Mouse (Mus musculus) limb, embryonic 12.5 days (tissue): ENCODE measurements around the gene She. TPM values are rescaled to one million over a fixed set of nuclear protein-coding genes. Genes with fewer than 3 reads are reported as not detected.

ENCODE experiments used
- ATAC-seq: fragments of 200-750 bp; cut with Nextera tagmentation; 2 replicates; pipeline ENCODE4 v1.8.0; 2017; ENCODE audit warnings: low read depth, moderate TSS enrichment; ENCODE audit not compliant: insufficient number of reproducible peaks, insufficient read depth, low FRiP score, low TSS enrichment
- H3K27ac ChIP-seq: fragments of 300-500 bp; sonication (generic); 2 replicates; pipeline ENCODE4 v1.5.1; 2016; ENCODE audit warnings: mild to moderate bottlenecking, moderate library complexity
- H3K27me3 ChIP-seq: fragments of 300-500 bp; sonication (generic); 2 replicates; pipeline ENCODE4 v1.6.1; 2016; ENCODE audit warnings: mild to moderate bottlenecking, moderate library complexity
- H3K36me3 ChIP-seq: fragments of 300-500 bp; sonication (generic); 2 replicates; pipeline ENCODE4 v1.6.1; 2016; ENCODE audit warnings: mild to moderate bottlenecking, moderate library complexity
- H3K4me1 ChIP-seq: fragments of 300-500 bp; sonication (generic); replicated peaks from 2 replicates; pipeline ENCODE4 v1.6.1; 2016
- H3K4me2 ChIP-seq: fragments of 300-500 bp; sonication (generic); 2 replicates; pipeline ENCODE4 v1.6.1; 2016; ENCODE audit warnings: mild to moderate bottlenecking, moderate library complexity
- H3K4me3 ChIP-seq: fragments of 300-500 bp; sonication (generic); replicated peaks from 2 replicates; pipeline ENCODE4 v1.5.1; 2016; ENCODE audit warnings: mild to moderate bottlenecking
- H3K9ac ChIP-seq: fragments of 300-500 bp; sonication (generic); replicated peaks from 2 replicates; pipeline ENCODE4 v1.6.1; 2016; ENCODE audit warnings: mild to moderate bottlenecking, moderate library complexity
- H3K9me3 ChIP-seq: fragments of 300-500 bp; sonication (generic); 2 replicates; pipeline ENCODE4 v1.6.1; 2016; ENCODE audit warnings: mild to moderate bottlenecking, moderate library complexity
- WGBS: fragments of 180-500 bp; shearing (Covaris S2); methylation state at CpG from one replicate; pipeline ENCODE4 v1.1.7; 2016; 5-methylcytosine and 5-hydroxymethylcytosine counted together
- polyA plus RNA-seq: library from polyadenylated mRNA; unstranded; fragments of >200 nt; fragmentation: Nextera tagmentation; extraction: Ambion mirVana; gene quantifications from 2 replicates; pipeline ENCODE4 v1.2.1, GENCODE M21; 2016

Gene She
- polyA plus RNA-seq, 1 experiment from 2014 or later = 3.5 TPM

GRCm38 (mm10) chr3:89800774-89801506 is 30.2 kb upstream of the She start:
- Histone ChIP-seq H3K27me3 (peaks cover 4% of the 10 kb centered on the region; the same call in 1 of the 2 replicates), H3K9ac (no peak overlapping the region), H3K9me3 (no peaks in the 10 kb centered on the region), H3K4me3 (no peak overlapping the region), H3K27ac (no peak overlapping the region), H3K4me2 (no peak overlapping the region), H3K36me3 (no peaks in the 10 kb centered on the region), H3K4me1 (peaks cover 4% of the 10 kb centered on the region)
- WGBS = 60% methylated on average over 5 of the region's 5 CpGs
- ATAC-seq = no peak

- ATAC-seq = no peak
- H3K27me3 ChIP-seq = peaks cover 4% of the 10 kb centered on the region; the same call in 1 of the 2 replicates
- no peak overlapping the region for H3K4me2 ChIP-seq
- H3K36me3 ChIP-seq = no peaks in the 10 kb centered on the region
- H3K9me3 ChIP-seq = no peaks in the 10 kb centered on the region
- no peak overlapping the region for H3K27ac ChIP-seq
- no peak overlapping the region for H3K9ac ChIP-seq
- WGBS = 26% methylated on average over 3 of the region's 3 CpGs
- peaks cover 4% of the 10 kb centered on the region for H3K4me1 ChIP-seq
- H3K4me3 ChIP-seq = no peak overlapping the region
Measured at GRCm38 (mm10) chr3:89801507-89801847, 29.7 kb upstream of the She start.

- no peak overlapping the region for H3K4me3 ChIP-seq
- H3K4me2 ChIP-seq = no peak overlapping the region
- 78% methylated on average over 15 of the region's 15 CpGs for WGBS
- ATAC-seq = no peak
- peaks cover 4% of the 10 kb centered on the region for H3K4me1 ChIP-seq
- no peak overlapping the region for H3K9ac ChIP-seq
- H3K9me3 ChIP-seq = no peaks in the 10 kb centered on the region
- no peak overlapping the region for H3K27ac ChIP-seq
- peaks cover 4% of the 10 kb centered on the region; the same call in 1 of the 2 replicates for H3K27me3 ChIP-seq
- no peaks in the 10 kb centered on the region for H3K36me3 ChIP-seq
Measured at GRCm38 (mm10) chr3:89802876-89803275, 28.3 kb upstream of the She start.

- no peak for ATAC-seq
- H3K27me3 ChIP-seq = no peaks in the 10 kb centered on the region
- WGBS = 53% methylated on average over 4 of the region's 4 CpGs
Measured at GRCm38 (mm10) chr3:89805179-89805578, 26.0 kb upstream of the She start.

GRCm38 (mm10) chr3:89806751-89807150 is 24.4 kb upstream of the She start:
- H3K27ac ChIP-seq = no peak overlapping the region
- no peaks in the 10 kb centered on the region for H3K27me3 ChIP-seq
- WGBS = 96% methylated on average over 2 of the region's 2 CpGs
- no peak overlapping the region for H3K4me3 ChIP-seq
- H3K4me2 ChIP-seq = no peak overlapping the region
- H3K4me1 ChIP-seq = no peaks in the 10 kb centered on the region
- H3K9ac ChIP-seq = no peak overlapping the region
- H3K9me3 ChIP-seq = no peaks in the 10 kb centered on the region
- ATAC-seq = no peak
- H3K36me3 ChIP-seq = no peaks in the 10 kb centered on the region

More at GRCm38 (mm10) chr3:89805179-89805578, 26.0 kb upstream of the She start:
- H3K27ac ChIP-seq = no peak overlapping the region
- no peak overlapping the region for H3K4me2 ChIP-seq
- no peak overlapping the region for H3K4me3 ChIP-seq
- no peaks in the 10 kb centered on the region for H3K9me3 ChIP-seq
- H3K9ac ChIP-seq = no peak overlapping the region
- no peaks in the 10 kb centered on the region for H3K4me1 ChIP-seq
- H3K36me3 ChIP-seq = no peaks in the 10 kb centered on the region

GRCm38 (mm10) chr3:89807171-89807570 is 24.0 kb upstream of the She start:
- H3K27ac ChIP-seq = no peak overlapping the region
- no peak overlapping the region for H3K9ac ChIP-seq
- H3K36me3 ChIP-seq = no peaks in the 10 kb centered on the region
- H3K4me1 ChIP-seq = no peaks in the 10 kb centered on the region
- 94% methylated on average over 3 of the region's 3 CpGs for WGBS
- H3K9me3 ChIP-seq = no peaks in the 10 kb centered on the region
- H3K27me3 ChIP-seq = no peaks in the 10 kb centered on the region; the same call in 1 of the 2 replicates
- H3K4me3 ChIP-seq = no peak overlapping the region
- no peak overlapping the region for H3K4me2 ChIP-seq
- ATAC-seq = no peak

GRCm38 (mm10) chr3:89807881-89808280 is 23.3 kb upstream of the She start:
- 76% methylated on average over 5 of the region's 5 CpGs for WGBS
- Histone ChIP-seq H3K36me3 (no peaks in the 10 kb centered on the region), H3K4me1 (no peaks in the 10 kb centered on the region), H3K4me2 (no peak overlapping the region), H3K27me3 (no peaks in the 10 kb centered on the region; the same call in 1 of the 2 replicates), H3K9me3 (no peaks in the 10 kb centered on the region), H3K9ac (no peak overlapping the region), H3K27ac (no peak overlapping the region), H3K4me3 (no peak overlapping the region)
- no peak for ATAC-seq

- 46% methylated on average over 9 of the region's 9 CpGs for WGBS
- no peaks in the 10 kb centered on the region for H3K4me1 ChIP-seq
- no peak overlapping the region for H3K4me2 ChIP-seq
- no peak overlapping the region for H3K27ac ChIP-seq
- no peaks in the 10 kb centered on the region; the same call in 1 of the 2 replicates for H3K27me3 ChIP-seq
- no peak for ATAC-seq
- no peaks in the 10 kb centered on the region for H3K36me3 ChIP-seq
- H3K9ac ChIP-seq = no peak overlapping the region
- H3K9me3 ChIP-seq = no peaks in the 10 kb centered on the region
- H3K4me3 ChIP-seq = no peak overlapping the region
Measured at GRCm38 (mm10) chr3:89808638-89809037, 22.5 kb upstream of the She start.

- Histone ChIP-seq H3K4me2 (no peak overlapping the region), H3K27ac (no peak overlapping the region), H3K9ac (no peak overlapping the region), H3K9me3 (no peaks in the 10 kb centered on the region), H3K27me3 (no peaks in the 10 kb centered on the region; the same call in 1 of the 2 replicates), H3K4me3 (no peak overlapping the region), H3K4me1 (no peaks in the 10 kb centered on the region), H3K36me3 (no peaks in the 10 kb centered on the region)
- no peak for ATAC-seq
Measured at GRCm38 (mm10) chr3:89810841-89811240, 20.3 kb upstream of the She start.

GRCm38 (mm10) chr3:89812166-89812565 is 19.0 kb upstream of the She start:
- Histone ChIP-seq H3K4me3 (no peak overlapping the region), H3K36me3 (no peaks in the 10 kb centered on the region), H3K9ac (no peak overlapping the region), H3K4me1 (no peaks in the 10 kb centered on the region), H3K27ac (no peak overlapping the region), H3K27me3 (no peaks in the 10 kb centered on the region; the same call in 1 of the 2 replicates), H3K4me2 (no peak overlapping the region), H3K9me3 (no peaks in the 10 kb centered on the region)
- 69% methylated on average over 3 of the region's 3 CpGs for WGBS
- no peak for ATAC-seq

- no peak for ATAC-seq
- no peak overlapping the region for H3K27ac ChIP-seq
- no peaks in the 10 kb centered on the region; the same call in 1 of the 2 replicates for H3K27me3 ChIP-seq
- no peaks in the 10 kb centered on the region for H3K9me3 ChIP-seq
- no peak overlapping the region for H3K4me2 ChIP-seq
- H3K4me3 ChIP-seq = no peak overlapping the region
- H3K4me1 ChIP-seq = no peaks in the 10 kb centered on the region
- H3K36me3 ChIP-seq = no peaks in the 10 kb centered on the region
- H3K9ac ChIP-seq = no peak overlapping the region
- WGBS = 78% methylated on average over 7 of the region's 7 CpGs
Measured at GRCm38 (mm10) chr3:89814051-89814450, 17.1 kb upstream of the She start.

- Histone ChIP-seq H3K4me3 (no peak overlapping the region), H3K9ac (no peak overlapping the region), H3K27me3 (no peaks in the 10 kb centered on the region; the same call in 1 of the 2 replicates), H3K4me1 (no peaks in the 10 kb centered on the region), H3K27ac (no peak overlapping the region), H3K36me3 (no peaks in the 10 kb centered on the region), H3K9me3 (no peaks in the 10 kb centered on the region), H3K4me2 (no peak overlapping the region)
- 61% methylated on average over 4 of the region's 4 CpGs for WGBS
- no peak for ATAC-seq
Measured at GRCm38 (mm10) chr3:89817056-89817455, 14.1 kb upstream of the She start.
